Mouse (Mus musculus) midbrain, embryonic 10.5 days (tissue): ENCODE data around the gene Pfn3. TPM values are rescaled to one million over a fixed set of nuclear protein-coding genes. Genes with fewer than 3 reads are reported as not detected.

Experiments used
- DNase-seq: peaks from one replicate; pipeline ENCODE4 v3.0.0-alpha.2; 2017; ENCODE audit warnings: low spot score
- H3K27ac ChIP-seq: fragments of 300-500 bp; sonication (generic); replicated peaks from 2 replicates; pipeline ENCODE4 v1.5.1; 2016; ENCODE audit warnings: mild to moderate bottlenecking
- H3K27me3 ChIP-seq: fragments of 300-500 bp; sonication (generic); 2 replicates; pipeline ENCODE4 v1.6.1; 2016; ENCODE audit warnings: low read depth, mild to moderate bottlenecking; ENCODE audit not compliant: poor library complexity, severe bottlenecking
- H3K36me3 ChIP-seq: fragments of 300-500 bp; sonication (generic); 2 replicates; pipeline ENCODE4 v1.6.1; 2016; ENCODE audit warnings: mild to moderate bottlenecking, moderate library complexity
- H3K4me1 ChIP-seq: fragments of 300-500 bp; sonication (generic); 2 replicates; pipeline ENCODE4 v1.6.1; 2016
- H3K4me3 ChIP-seq: fragments of 300-500 bp; sonication (generic); 2 replicates; pipeline ENCODE4 v1.5.1; 2016; ENCODE audit warnings: mild to moderate bottlenecking, moderate library complexity
- H3K9me3 ChIP-seq: fragments of 300-500 bp; sonication (generic); replicated peaks from 2 replicates; pipeline ENCODE4 v1.6.1; 2016; ENCODE audit warnings: mild to moderate bottlenecking
- WGBS: fragments of 180-500 bp; shearing (Covaris S2); methylation state at CpG from one replicate; pipeline ENCODE4 v1.1.7; 2016; 5-methylcytosine and 5-hydroxymethylcytosine counted together
- polyA plus RNA-seq: library from polyadenylated mRNA; unstranded; fragments of >200 nt; fragmentation: Nextera tagmentation; extraction: Ambion mirVana; gene quantifications from 2 replicates; pipeline ENCODE4 v1.2.1, GENCODE M21; 2016

The Pfn3 gene
- polyA plus RNA-seq, 1 experiment from 2014 or later, result not detected

GRCm38 (mm10) chr13:55420018-55420932 lies 5.2 kb upstream of the Pfn3 start:
- H3K9me3 ChIP-seq, result no peaks in the 10 kb centered on the region
- H3K27ac ChIP-seq, result no peak overlapping the region; the same call in 1 of the 2 replicates
- 34% methylated on average over 51 of the region's 51 CpGs for WGBS
- H3K36me3 ChIP-seq, result no peaks in the 10 kb centered on the region
- H3K4me3 ChIP-seq, result peak overlapping the region; percentile 39; the same call in 1 of the 2 replicates
- no peak for DNase-seq
- peaks cover 26% of the 10 kb centered on the region for H3K4me1 ChIP-seq
- peaks cover 70% of the 10 kb centered on the region for H3K27me3 ChIP-seq

GRCm38 (mm10) chr13:55419142-55419541 lies 4.1 kb upstream of the Pfn3 start:
- Histone ChIP-seq H3K36me3 (no peaks in the 10 kb centered on the region), H3K9me3 (no peaks in the 10 kb centered on the region), H3K4me3 (no peak overlapping the region), H3K4me1 (peaks cover 33% of the 10 kb centered on the region), H3K27me3 (peaks cover 81% of the 10 kb centered on the region), H3K27ac (no peak overlapping the region)
- 87% methylated on average over 5 of the region's 5 CpGs for WGBS
- no peak for DNase-seq

- Histone ChIP-seq H3K36me3 (no peaks in the 10 kb centered on the region), H3K27me3 (peaks cover 89% of the 10 kb centered on the region), H3K27ac (no peak overlapping the region), H3K4me1 (peaks cover 33% of the 10 kb centered on the region), H3K9me3 (no peaks in the 10 kb centered on the region), H3K4me3 (no peak overlapping the region)
- peak; percentile 82 for DNase-seq
- WGBS, result 14% methylated on average over 12 of the region's 12 CpGs
Measured at GRCm38 (mm10) chr13:55418004-55418403, 3.0 kb upstream of the Pfn3 start.

- no peaks in the 10 kb centered on the region for H3K9me3 ChIP-seq
- WGBS, result 87% methylated on average over 12 of the region's 12 CpGs
- no peaks in the 10 kb centered on the region for H3K36me3 ChIP-seq
- no peak overlapping the region for H3K4me3 ChIP-seq
- DNase-seq, result no peak
- no peak overlapping the region for H3K27ac ChIP-seq
- H3K27me3 ChIP-seq, result peaks cover 52% of the 10 kb centered on the region
- H3K4me1 ChIP-seq, result peaks cover 13% of the 10 kb centered on the region
Measured at GRCm38 (mm10) chr13:55413333-55413732, 1.7 kb downstream of the Pfn3 start.

GRCm38 (mm10) chr13:55412643-55413307 lies 2.3 kb downstream of the Pfn3 start:
- WGBS, result 79% methylated on average over 13 of the region's 13 CpGs
- H3K9me3 ChIP-seq, result no peaks in the 10 kb centered on the region
- no peak overlapping the region for H3K4me3 ChIP-seq
- H3K36me3 ChIP-seq, result no peaks in the 10 kb centered on the region
- DNase-seq, result no peak
- no peak overlapping the region for H3K27ac ChIP-seq
- peaks cover 8% of the 10 kb centered on the region for H3K4me1 ChIP-seq
- H3K27me3 ChIP-seq, result peaks cover 46% of the 10 kb centered on the region

- DNase-seq, result no peak
- WGBS, result 76% methylated on average over 7 of the region's 7 CpGs
- Histone ChIP-seq H3K4me3 (no peak overlapping the region), H3K27ac (no peak overlapping the region), H3K36me3 (no peaks in the 10 kb centered on the region), H3K9me3 (no peaks in the 10 kb centered on the region), H3K27me3 (peaks cover 37% of the 10 kb centered on the region), H3K4me1 (peaks cover 8% of the 10 kb centered on the region)
Measured at GRCm38 (mm10) chr13:55411826-55412225, 3.2 kb downstream of the Pfn3 start.

GRCm38 (mm10) chr13:55408546-55409120 lies 6.4 kb downstream of the Pfn3 start:
- H3K27ac ChIP-seq, result no peak overlapping the region
- peaks cover 27% of the 10 kb centered on the region for H3K27me3 ChIP-seq
- 87% methylated on average over 19 of the region's 19 CpGs for WGBS
- no peak overlapping the region for H3K4me3 ChIP-seq
- H3K9me3 ChIP-seq, result no peaks in the 10 kb centered on the region
- peaks cover 15% of the 10 kb centered on the region for H3K4me1 ChIP-seq
- DNase-seq, result no peak
- H3K36me3 ChIP-seq, result no peaks in the 10 kb centered on the region

- Histone ChIP-seq H3K9me3 (no peaks in the 10 kb centered on the region), H3K27me3 (peaks cover 24% of the 10 kb centered on the region), H3K4me3 (no peak overlapping the region), H3K27ac (no peak overlapping the region), H3K36me3 (no peaks in the 10 kb centered on the region), H3K4me1 (peaks cover 21% of the 10 kb centered on the region)
- WGBS, result 87% methylated on average over 4 of the region's 4 CpGs
- DNase-seq, result no peak
Measured at GRCm38 (mm10) chr13:55407341-55407740, 7.7 kb downstream of the Pfn3 start.

GRCm38 (mm10) chr13:55405783-55406390 lies 9.1 kb downstream of the Pfn3 start:
- Histone ChIP-seq H3K27ac (peak overlapping the region; percentile 89), H3K4me1 (peaks cover 21% of the 10 kb centered on the region), H3K4me3 (no peak overlapping the region), H3K36me3 (no peaks in the 10 kb centered on the region), H3K27me3 (peaks cover 24% of the 10 kb centered on the region), H3K9me3 (no peaks in the 10 kb centered on the region)
- no peak for DNase-seq
- 63% methylated on average over 13 of the region's 13 CpGs for WGBS

- no peaks in the 10 kb centered on the region for H3K9me3 ChIP-seq
- peaks cover 24% of the 10 kb centered on the region for H3K27me3 ChIP-seq
- H3K4me1 ChIP-seq, result peaks cover 21% of the 10 kb centered on the region
- H3K36me3 ChIP-seq, result no peaks in the 10 kb centered on the region
- H3K27ac ChIP-seq, result peak overlapping the region; percentile 89
- peak overlapping the region; percentile 19; the same call in 1 of the 2 replicates for H3K4me3 ChIP-seq
- WGBS, result 16% methylated on average over 11 of the region's 11 CpGs
- peak; percentile 87 for DNase-seq
Measured at GRCm38 (mm10) chr13:55404853-55405782, 9.9 kb downstream of the Pfn3 start.

GRCm38 (mm10) chr13:55403935-55404852 lies 10.8 kb downstream of the Pfn3 start:
- Histone ChIP-seq H3K9me3 (no peaks in the 10 kb centered on the region), H3K36me3 (no peaks in the 10 kb centered on the region), H3K27me3 (peaks cover 25% of the 10 kb centered on the region), H3K27ac (no peak overlapping the region), H3K4me1 (peaks cover 22% of the 10 kb centered on the region), H3K4me3 (no peak overlapping the region)
- no peak for DNase-seq
- 77% methylated on average over 15 of the region's 15 CpGs for WGBS
